Mouse (Mus musculus) left cerebral cortex, adult 11 months (tissue): Measurements from ENCODE around the gene Aig1.
A peak's percentile ranks its signal among the peaks of the same experiment; 100 is the strongest.
"Not testable (repeated sequence)": the region's sequence is repeated elsewhere in the genome, so short reads cannot be mapped to it uniquely, and the experiment has no call there.

Experiments used
- DNase-seq: peaks from one replicate; pipeline ENCODE4 v3.0.0; 2022; ENCODE audit warnings: low spot score

Gene Aig1

GRCm38 (mm10) chr10:13868371-13869321 is at the start of gene Aig1:
Gene Aig1 (minus strand): TSS chr10:13868980.
- peak; percentile 54 for DNase-seq

DNA sequence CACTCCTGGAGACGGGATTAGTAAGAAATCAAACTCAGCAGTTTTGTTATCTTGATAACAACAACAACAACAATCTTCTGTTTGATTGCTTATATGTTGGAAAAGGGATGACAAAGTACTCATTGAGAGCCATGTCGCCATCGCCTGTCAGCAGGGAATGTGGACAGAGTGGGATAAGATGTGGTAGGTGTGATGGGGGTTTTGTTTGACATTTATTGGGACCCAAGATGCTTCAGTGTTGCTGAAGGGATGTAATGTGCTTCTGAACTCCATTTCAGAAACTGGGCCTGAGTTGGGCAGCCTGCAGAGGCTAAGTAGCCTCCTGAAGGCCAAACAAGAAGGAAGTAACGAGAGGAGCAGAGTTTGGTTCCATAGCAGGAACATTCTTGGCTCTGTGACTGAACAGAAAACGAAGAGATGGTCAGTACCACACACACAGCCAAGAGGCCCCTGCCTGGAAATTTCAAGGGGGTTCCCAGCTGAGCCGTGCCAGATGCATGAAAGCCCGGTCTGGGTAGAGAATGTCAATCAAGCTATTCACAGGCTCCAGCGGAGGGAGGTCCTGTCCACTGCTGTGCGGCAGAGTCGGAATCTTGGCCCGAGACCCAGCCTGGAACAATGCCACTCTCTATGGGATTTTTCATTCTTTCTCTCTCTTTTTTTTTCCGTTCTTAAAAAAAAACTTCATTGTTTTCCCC is 48.0 kb upstream of the Aig1 start:
- peak; percentile 6 for DNase-seq

DNA sequence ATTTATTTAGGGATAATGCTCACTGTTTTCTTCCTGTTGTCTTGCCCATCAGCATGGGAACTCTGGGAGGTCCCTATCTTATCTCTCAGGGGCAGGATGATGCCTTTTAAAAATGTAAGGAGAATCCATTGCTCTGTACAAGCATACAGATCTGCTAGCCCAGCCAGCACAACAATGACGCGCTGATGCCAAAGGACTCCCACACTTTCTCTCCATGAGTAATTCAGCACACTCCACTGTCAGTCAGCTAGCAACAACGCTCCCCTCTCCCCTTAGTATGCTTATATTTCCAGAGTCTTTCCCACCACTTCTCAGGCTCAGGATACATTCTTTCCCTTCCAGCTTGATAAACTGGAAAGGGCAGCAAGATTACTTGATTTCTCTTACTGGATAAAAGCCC is 46.4 kb upstream of the Aig1 start:
- DNase-seq: no peak

- DNase-seq: no peak
These were observed 44.9 kb upstream of the Aig1 start for GRCm38 (mm10) chr10:13913689-13914088.

GRCm38 (mm10) chr10:13906261-13906741 is 37.5 kb upstream of the Aig1 start:
- DNase-seq: no peak

DNA sequence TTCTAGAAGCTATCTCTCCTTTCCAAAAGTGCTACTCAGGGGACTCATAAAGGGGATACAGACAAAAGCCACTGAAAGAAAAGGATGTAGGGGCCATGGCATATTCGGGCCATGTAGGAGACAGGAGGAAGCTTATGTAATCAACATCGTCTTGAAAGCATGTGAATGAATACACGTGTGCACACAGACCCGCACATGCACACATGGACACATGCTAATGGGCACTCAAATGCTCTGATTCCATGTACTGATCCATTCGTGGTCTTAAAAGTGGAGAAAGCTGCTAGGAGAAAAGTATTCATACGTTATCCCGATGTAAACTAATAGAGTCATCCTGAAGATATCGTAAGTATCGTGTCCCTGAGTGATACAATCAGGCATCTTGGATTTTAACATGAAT is 36.8 kb upstream of the Aig1 start:
- DNase-seq: no peak

- not testable (repeated sequence) for DNase-seq
These were observed 24.0 kb upstream of the Aig1 start for GRCm38 (mm10) chr10:13892762-13893161.

DNA sequence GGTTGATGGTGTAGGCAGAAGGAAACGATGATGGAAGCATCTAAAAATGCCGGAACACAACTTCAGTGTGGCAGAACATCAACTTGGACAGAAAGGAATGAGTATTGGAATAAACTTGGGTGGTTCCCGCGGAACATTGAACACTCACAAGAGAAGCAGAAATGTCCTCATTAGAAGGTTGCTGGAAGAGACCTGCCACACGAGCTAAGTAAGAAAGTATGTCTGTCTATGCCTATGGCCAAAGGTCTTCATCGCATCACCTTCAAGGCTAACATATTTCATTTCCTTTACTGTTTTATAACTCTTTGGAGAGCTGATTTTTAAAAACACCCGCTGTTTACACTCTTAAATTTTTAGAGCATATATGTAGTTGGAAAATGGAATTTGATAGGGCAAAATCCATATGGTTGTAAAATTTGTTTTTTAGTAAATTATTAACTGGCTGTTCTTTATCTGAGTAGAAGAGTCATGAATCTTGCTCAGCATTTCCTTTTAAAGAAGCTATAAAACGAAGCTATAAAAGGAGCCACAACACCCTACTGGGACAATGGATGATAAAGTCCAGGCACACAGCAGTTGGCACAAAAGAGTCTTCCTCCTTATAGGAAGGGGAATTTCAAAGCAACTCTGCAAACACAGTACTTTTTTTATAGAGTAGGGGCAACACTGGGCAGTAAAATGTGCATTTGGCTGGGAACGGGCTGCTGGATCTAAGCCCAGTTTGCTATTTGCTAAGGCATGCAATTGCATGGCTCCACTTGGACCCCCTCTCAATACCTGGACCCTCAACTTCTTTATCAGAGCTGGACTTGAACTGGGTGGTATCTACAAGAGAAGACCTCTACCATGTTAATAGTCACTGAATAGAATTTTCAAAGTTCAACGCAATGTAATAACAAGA is 14.4 kb upstream of the Aig1 start:
- DNase-seq: no peak

GRCm38 (mm10) chr10:13882490-13882889 is 13.7 kb upstream of the Aig1 start:
- DNase-seq: no peak

- no peak for DNase-seq
These were observed 9.9 kb upstream of the Aig1 start for GRCm38 (mm10) chr10:13878696-13879095.

DNA sequence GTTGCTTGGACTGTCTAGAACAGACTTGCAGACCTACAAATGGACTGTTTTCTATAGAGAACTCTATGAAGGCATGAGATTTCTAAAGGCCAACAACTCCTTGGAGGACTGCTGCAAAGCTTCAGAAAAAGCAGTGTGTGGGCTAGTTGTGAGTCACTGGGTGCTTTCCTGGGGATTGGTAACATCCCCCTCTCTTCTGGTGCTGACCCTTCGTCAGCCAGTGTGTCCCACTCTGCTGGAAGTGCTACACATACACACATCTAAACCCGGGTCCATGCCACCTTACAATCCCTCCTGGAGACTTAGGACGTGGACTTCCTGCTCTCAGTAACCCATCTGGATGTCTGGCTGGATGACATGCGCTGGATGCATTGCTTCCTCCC is 6.2 kb upstream of the Aig1 start:
- no peak for DNase-seq

- DNase-seq: no peak
These were observed 5.7 kb upstream of the Aig1 start for GRCm38 (mm10) chr10:13874301-13875037.

DNA sequence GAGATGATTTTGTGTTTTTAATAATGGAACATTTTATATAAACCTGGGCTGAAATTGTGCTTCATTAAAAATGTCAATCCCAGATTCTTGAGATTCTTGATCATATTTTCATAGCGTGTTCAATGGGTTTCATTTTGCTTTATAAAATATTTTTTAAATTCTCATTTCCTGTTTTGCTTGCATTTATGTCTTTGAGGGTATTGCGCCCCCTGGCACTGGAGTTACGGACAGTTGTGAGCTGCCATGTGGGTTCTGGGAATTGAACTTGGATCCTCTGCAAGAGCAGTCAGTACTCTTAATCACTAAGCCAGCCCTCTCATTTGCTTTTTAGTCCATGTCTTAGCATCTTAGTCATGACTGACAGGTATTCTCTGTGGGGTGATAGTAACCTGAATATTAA is 1.8 kb upstream of the Aig1 start:
- no peak for DNase-seq

GRCm38 (mm10) chr10:13869322-13870035 is 699 bp upstream of the Aig1 start:
- DNase-seq: no peak

DNA sequence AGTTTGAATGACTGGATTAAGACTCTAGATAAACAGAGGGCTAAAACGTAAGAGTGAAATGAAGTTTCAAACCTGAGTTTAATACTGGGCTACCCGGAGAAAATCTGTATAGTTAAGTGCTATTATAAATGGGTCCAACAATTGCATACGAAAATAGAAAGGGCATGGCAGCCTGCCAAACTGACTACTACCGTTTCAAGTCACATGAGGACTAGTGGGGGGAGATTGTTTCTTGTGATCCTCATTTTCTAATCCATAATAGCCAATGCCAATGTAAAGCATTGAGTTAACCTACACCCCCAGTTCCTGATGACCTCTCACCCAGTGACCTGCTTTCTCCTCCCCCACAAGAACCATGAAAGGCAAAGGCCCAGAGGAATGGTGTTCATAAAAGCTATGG is 2.4 kb downstream of the Aig1 start:
- DNase-seq: no peak

- peak; percentile 64 for DNase-seq
These were observed 7.5 kb downstream of the Aig1 start for GRCm38 (mm10) chr10:13861115-13861909.

GRCm38 (mm10) chr10:13856438-13856837 is 12.3 kb downstream of the Aig1 start:
- no peak for DNase-seq

GRCm38 (mm10) chr10:13855969-13856368 is 12.8 kb downstream of the Aig1 start:
- no peak for DNase-seq

DNA sequence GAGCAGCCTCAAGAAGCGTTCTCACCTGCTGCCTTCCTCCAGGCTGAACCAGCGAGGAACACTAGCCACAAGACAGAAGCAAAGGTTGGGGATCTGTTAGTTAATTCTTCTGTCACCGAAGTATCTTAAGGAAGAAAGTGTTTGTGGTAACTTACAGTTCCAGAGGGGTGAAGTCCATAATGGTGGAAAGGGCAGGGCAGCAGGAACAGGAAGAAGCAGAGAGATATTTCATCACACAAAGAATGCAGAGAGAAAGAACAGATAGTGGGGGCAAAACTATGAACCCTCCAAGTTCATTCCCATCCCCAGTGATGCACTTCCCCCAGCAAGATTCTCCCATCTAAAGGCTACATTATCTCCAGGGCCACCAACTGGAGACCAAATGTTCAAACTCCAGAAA is 13.7 kb downstream of the Aig1 start:
- no peak for DNase-seq

- no peak for DNase-seq
These were observed 18.7 kb downstream of the Aig1 start for GRCm38 (mm10) chr10:13850071-13850470.
